Mouse (Mus musculus): Measurements from ENCODE around the gene Isy1. TPM values are rescaled to one million over a fixed set of nuclear protein-coding genes. Genes with fewer than 3 reads are reported as not detected.
A peak's percentile ranks its signal among the peaks of the same experiment; 100 is the strongest.

Isy1 gene
- polyA plus RNA-seq, 1 experiment, result 21.4 TPM

DNA sequence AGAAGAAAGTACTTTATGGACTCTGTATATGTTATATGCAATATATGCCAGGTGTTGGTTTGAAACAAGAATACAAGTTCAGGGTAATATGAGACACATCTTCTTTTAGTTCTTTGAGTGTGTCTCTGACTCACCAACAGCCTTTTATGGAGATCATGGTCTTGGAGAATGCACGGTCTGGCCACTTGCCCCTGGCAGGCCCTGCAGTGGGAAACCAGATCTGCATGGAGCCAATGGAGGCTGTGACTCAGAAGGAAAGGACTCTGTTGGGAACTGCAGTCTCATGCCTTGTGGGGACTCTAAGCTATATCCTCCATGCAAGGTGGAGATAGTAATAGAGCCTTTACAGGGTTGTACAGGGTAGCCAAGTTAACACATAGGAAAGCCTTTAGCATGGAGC is 36.5 kb upstream of the Isy1 start:
- no peak for DNase-seq
- TF ChIP-seq CTCF (IDR thresholded peaks at IDR 0.05; ENCODE audit: insufficient read depth, low read length) (no peak), POLR2A (IDR thresholded peaks at IDR 0.05; ENCODE audit: borderline replicate concordance, extremely low read depth, low read depth, low read length) (no peak)
- 0 out of 2 replicates have a peak, but pooled peaks cover 4% of the 10 kb centered on the region for H3K4me1 ChIP-seq (ENCODE audit: control insufficient read depth, insufficient read depth, low read length)
- H3K4me3 ChIP-seq (replicated peaks; ENCODE audit: extremely low read depth, low read depth, low read length), result no peak overlapping the region
- 81% methylated on average over 1 of the region's 1 CpGs for WGBS

DNA sequence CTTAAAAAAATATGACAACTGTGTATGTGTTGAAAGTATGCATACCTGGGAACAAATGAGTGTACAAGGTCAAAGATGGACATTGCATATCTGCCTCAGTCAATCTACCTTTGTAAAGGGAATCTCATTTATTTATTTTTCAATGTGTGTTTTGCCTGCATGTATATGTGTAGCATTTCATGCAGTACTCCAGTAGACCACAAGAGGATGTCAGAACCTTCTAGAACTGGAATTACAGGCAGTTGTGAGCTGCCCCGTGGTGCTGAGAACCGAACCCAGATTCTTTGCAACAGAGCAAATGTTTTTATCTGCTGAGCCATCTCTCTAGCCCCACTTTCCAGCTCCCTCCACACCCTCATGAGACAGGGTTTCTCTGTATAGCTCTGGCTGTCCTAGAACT is 35.4 kb upstream of the Isy1 start:
- 76% methylated on average over 2 of the region's 2 CpGs for WGBS
- TF ChIP-seq CTCF (IDR thresholded peaks at IDR 0.05; ENCODE audit: insufficient read depth, low read length), result no peak
- TF ChIP-seq POLR2A (IDR thresholded peaks at IDR 0.05; ENCODE audit: borderline replicate concordance, extremely low read depth, low read depth, low read length), result no peak
- no peak overlapping the region for H3K4me3 ChIP-seq (replicated peaks; ENCODE audit: extremely low read depth, low read depth, low read length)
- no peak for DNase-seq
- H3K4me1 ChIP-seq (ENCODE audit: control insufficient read depth, insufficient read depth, low read length), result 0 out of 2 replicates have a peak, but pooled peaks cover 4% of the 10 kb centered on the region

DNA sequence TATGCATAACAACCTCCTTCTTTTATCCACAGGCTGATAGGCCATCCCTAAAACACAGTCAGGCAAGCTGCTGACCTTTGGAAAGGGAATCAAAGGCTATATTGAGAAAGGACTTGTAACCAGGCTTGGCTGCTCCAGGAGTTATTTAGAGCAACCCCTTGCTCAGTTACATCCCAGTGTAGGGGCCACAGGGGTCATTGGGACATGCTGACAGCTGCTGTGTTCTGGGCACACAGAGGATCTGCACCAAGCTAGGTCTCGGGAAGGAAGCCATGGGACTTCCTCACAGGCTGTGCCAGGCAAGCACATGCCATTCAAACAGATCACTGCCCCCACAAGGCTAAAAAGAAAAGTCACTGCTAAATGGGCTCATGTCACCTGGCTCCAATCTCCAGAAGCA is 34.5 kb upstream of the Isy1 start:
- no peak overlapping the region for H3K4me3 ChIP-seq (replicated peaks; ENCODE audit: extremely low read depth, low read depth, low read length)
- TF ChIP-seq POLR2A (IDR thresholded peaks at IDR 0.05; ENCODE audit: borderline replicate concordance, extremely low read depth, low read depth, low read length) (no peak), CTCF (IDR thresholded peaks at IDR 0.05; ENCODE audit: insufficient read depth, low read length) (no peak)
- 0 out of 2 replicates have a peak, but pooled peaks cover 4% of the 10 kb centered on the region for H3K4me1 ChIP-seq (ENCODE audit: control insufficient read depth, insufficient read depth, low read length)
- 28% methylated on average over 1 of the region's 1 CpGs for WGBS
- no peak for DNase-seq

DNA sequence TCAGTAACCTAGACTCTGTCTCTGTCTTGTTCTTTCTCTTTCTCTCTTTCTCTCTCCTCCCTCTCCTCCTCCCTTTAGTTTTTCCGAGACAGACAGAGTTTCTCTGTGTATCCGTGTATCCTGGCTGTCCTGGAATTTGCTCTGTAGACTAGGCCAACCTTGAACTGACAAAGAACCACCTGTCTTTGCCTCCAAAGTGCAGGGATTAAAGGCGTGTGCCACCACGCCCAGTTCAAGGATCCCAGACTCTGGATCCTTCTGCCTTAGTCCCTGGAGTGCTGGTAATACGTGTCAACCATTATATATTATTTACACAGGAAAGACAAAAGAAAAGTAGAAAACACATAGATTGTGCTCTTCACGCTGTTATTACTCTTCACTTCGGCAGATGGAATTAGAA is 32.6 kb upstream of the Isy1 start:
- WGBS, result 84% methylated on average over 7 of the region's 7 CpGs
- no peak for TF ChIP-seq CTCF (IDR thresholded peaks at IDR 0.05; ENCODE audit: insufficient read depth, low read length)
- TF ChIP-seq POLR2A (IDR thresholded peaks at IDR 0.05; ENCODE audit: borderline replicate concordance, extremely low read depth, low read depth, low read length), result no peak
- H3K4me3 ChIP-seq (replicated peaks; ENCODE audit: extremely low read depth, low read depth, low read length), result no peak overlapping the region
- DNase-seq, result no peak
- 0 out of 2 replicates have a peak, but pooled peaks cover 1% of the 10 kb centered on the region for H3K4me1 ChIP-seq (ENCODE audit: control insufficient read depth, insufficient read depth, low read length)

DNA sequence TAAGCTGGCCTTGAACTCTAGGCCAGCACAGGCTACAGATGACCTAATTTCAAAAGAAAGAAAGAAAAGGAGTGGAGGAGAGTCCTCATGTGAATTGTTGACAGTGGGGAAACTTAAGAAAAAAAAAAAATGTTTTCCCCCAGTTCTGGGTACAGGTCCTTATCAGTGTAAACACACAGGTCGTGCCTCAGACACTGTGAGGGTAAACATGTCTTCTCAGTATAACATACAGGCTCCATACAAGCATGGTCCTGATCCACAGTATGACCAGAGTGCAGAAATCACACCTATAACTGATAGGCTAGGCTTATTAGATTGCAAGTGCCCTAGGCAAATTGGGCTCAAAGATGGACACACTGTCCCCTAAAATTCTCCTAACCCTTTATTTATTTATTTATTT is 31.8 kb upstream of the Isy1 start:
- 41% methylated on average over 1 of the region's 1 CpGs for WGBS
- H3K4me1 ChIP-seq (ENCODE audit: control insufficient read depth, insufficient read depth, low read length), result no peaks in the 10 kb centered on the region
- TF ChIP-seq POLR2A (IDR thresholded peaks at IDR 0.05; ENCODE audit: borderline replicate concordance, extremely low read depth, low read depth, low read length) (no peak), CTCF (IDR thresholded peaks at IDR 0.05; ENCODE audit: insufficient read depth, low read length) (no peak)
- H3K4me3 ChIP-seq (replicated peaks; ENCODE audit: extremely low read depth, low read depth, low read length), result no peak overlapping the region
- DNase-seq, result no peak

DNA sequence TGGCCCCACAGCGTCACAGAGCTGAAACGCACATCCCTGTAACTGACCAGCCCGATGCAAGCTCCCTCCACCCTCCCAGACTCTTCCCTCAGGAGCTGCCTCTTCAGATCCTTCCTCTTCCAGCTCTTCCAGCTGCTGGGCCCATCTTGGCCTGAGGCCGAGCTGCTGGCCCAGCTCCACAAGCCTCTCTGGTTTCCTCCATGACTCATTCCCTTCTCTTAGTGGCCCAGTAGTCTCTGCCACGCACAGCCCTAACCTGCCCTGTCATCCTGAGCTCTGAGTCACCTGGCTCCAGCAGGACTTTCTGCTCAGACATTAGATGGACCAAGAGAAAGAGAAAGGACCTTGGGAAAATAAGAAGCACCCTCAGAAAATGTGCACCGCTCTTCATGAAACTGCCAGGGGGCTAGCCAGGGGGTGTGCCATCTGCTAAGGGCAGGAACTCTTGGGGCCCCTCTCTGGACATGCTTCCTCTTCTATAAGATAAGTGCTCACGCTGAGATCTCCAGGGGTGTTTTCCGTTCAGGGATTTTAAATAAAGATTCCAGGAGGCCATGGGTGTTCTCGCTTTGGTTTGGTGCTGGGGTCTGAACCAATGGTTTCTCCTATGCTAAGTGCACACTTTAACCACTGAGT is 30.4 kb upstream of the Isy1 start:
- WGBS, result 39% methylated on average over 9 of the region's 9 CpGs
- H3K4me1 ChIP-seq (ENCODE audit: control insufficient read depth, insufficient read depth, low read length), result no peaks in the 10 kb centered on the region
- H3K4me3 ChIP-seq (replicated peaks; ENCODE audit: extremely low read depth, low read depth, low read length), result no peak overlapping the region
- peak; percentile 70 for DNase-seq
- no peak for TF ChIP-seq POLR2A (IDR thresholded peaks at IDR 0.05; ENCODE audit: borderline replicate concordance, extremely low read depth, low read depth, low read length)
- no peak for TF ChIP-seq CTCF (IDR thresholded peaks at IDR 0.05; ENCODE audit: insufficient read depth, low read length)

DNA sequence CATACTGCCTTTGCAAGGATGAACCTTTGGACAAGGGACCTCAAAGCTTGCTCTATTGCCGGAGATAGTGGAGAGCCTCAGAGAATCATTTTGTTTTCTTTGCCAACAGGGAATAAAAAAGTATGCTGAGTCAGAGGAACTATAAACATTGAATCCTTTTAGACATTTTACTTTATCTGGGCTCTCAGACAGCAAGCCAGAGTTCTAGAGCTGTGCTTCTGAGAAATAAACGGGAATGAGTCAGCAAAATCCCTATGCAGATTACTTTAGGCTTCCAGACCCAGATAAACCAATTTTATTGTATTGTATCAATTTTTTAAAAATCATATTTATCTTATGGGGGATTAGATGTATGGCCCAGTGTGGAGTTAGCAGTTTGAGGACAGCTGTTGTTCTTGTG is 28.7 kb upstream of the Isy1 start:
- 57% methylated on average over 2 of the region's 2 CpGs for WGBS
- no peak for DNase-seq
- no peak for TF ChIP-seq CTCF (IDR thresholded peaks at IDR 0.05; ENCODE audit: insufficient read depth, low read length)
- no peak for TF ChIP-seq POLR2A (IDR thresholded peaks at IDR 0.05; ENCODE audit: borderline replicate concordance, extremely low read depth, low read depth, low read length)
- no peak overlapping the region for H3K4me3 ChIP-seq (replicated peaks; ENCODE audit: extremely low read depth, low read depth, low read length)
- H3K4me1 ChIP-seq (ENCODE audit: control insufficient read depth, insufficient read depth, low read length), result no peaks in the 10 kb centered on the region

DNA sequence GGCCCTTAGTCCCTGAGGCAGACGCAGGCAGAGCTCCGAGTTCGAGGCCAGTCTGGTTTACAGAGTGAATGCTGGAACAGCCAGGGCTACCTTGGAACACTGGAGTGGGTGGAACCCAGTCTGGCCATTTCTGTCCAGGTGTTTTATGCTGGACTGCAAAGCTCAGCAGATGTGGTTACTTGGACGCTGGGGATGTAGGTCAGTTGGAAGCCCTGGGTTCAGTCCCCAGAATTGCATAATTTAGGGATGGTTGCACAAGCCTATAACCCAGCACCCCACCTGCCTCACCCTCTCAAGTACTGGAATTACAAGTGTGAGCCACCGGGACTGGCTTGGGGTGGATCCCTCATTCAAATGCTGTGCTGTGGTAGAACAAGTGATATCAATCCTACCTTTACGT is 27.6 kb upstream of the Isy1 start:
- DNase-seq, result no peak
- WGBS, result 80% methylated on average over 6 of the region's 6 CpGs
- Histone ChIP-seq H3K4me1 (ENCODE audit: control insufficient read depth, insufficient read depth, low read length) (no peaks in the 10 kb centered on the region), H3K4me3 (replicated peaks; ENCODE audit: extremely low read depth, low read depth, low read length) (no peak overlapping the region)
- TF ChIP-seq CTCF (IDR thresholded peaks at IDR 0.05; ENCODE audit: insufficient read depth, low read length), result no peak
- TF ChIP-seq POLR2A (IDR thresholded peaks at IDR 0.05; ENCODE audit: borderline replicate concordance, extremely low read depth, low read depth, low read length), result no peak

DNA sequence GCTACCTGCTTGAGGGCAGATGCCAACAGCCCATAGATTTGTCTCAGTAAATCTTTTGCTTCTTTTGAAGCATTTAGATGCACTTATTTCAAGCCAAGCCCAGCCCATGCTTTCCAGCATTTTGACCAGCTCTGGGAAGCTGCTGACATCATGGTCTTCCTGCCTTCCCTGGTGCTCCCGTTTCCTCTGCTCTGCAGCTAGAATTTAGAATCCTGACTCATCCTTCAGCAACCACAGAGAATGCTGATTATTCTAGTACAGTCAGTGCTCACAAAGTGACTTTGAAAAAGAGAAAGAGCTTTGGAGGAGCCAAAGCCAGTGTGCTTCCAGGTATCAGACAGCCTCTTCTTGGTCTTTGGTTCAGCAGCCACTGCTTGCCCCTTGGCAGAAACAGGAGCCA is 18.5 kb upstream of the Isy1 start:
- no peaks in the 10 kb centered on the region for H3K4me1 ChIP-seq (ENCODE audit: control insufficient read depth, insufficient read depth, low read length)
- TF ChIP-seq POLR2A (IDR thresholded peaks at IDR 0.05; ENCODE audit: borderline replicate concordance, extremely low read depth, low read depth, low read length), result no peak
- TF ChIP-seq CTCF (IDR thresholded peaks at IDR 0.05; ENCODE audit: insufficient read depth, low read length), result no peak
- 26% methylated on average over 1 of the region's 1 CpGs for WGBS
- no peak overlapping the region for H3K4me3 ChIP-seq (replicated peaks; ENCODE audit: extremely low read depth, low read depth, low read length)
- no peak for DNase-seq

DNA sequence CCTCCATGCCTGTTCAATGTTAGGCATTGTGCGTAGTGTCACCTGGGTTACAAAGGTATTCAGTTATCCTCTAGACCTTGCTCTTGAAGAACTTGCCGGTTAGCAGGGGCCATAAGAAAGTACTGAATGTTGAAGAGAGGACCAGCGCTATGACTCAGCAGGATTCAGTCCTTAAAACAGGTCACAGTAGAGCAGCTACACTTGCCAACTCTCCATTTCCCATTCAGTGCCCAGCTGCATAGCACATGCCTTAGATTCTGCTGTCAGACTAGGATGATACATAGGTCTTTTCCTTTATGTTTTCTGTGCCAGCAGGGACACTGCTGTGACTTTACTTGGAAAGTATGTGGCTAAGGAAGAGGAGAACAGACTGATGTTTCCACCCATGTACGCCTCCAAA is 14.8 kb upstream of the Isy1 start:
- Histone ChIP-seq H3K4me1 (ENCODE audit: control insufficient read depth, insufficient read depth, low read length) (peaks cover 5% of the 10 kb centered on the region), H3K4me3 (replicated peaks; ENCODE audit: extremely low read depth, low read depth, low read length) (no peak overlapping the region)
- WGBS, result 59% methylated on average over 4 of the region's 4 CpGs
- no peak for DNase-seq
- TF ChIP-seq POLR2A (IDR thresholded peaks at IDR 0.05; ENCODE audit: borderline replicate concordance, extremely low read depth, low read depth, low read length), result no peak
- TF ChIP-seq CTCF (IDR thresholded peaks at IDR 0.05; ENCODE audit: insufficient read depth, low read length), result no peak
